Mouse (Mus musculus): ENCODE measurements around the gene Gm17124. TPM values are rescaled to one million over a fixed set of nuclear protein-coding genes. Genes with fewer than 3 reads are reported as not detected.

The Gm17124 gene
- not detected for total RNA-seq (2023)

DNA sequence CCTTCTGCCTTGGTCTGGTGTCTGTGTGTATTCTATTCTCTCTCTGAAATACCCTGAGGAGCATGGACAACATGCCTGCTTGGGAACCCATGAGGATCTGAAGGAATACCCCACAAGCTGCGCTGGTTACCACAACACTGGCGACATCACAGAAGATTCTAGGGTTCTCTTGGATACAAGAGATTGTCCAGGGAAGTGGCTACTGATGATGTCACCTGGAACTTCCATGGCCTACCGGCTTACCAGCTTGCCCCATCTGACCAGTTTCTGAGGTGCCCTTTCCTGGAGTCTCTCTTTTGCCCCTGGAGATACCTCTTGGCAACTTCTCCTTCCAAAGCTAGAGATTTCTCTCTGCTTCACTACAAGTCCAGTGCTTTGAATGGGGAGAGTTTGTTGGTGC, at the start of gene Gm17124:
Gm17124 (minus strand) TSS at position 101 of the 400 bp plus-strand sequence.

GRCm38 (mm10) chr14:42641817-42642216, 42.1 kb upstream of the Gm17124 start, which contains the start of gene Gm3633:
Gene Gm3633 (minus strand): TSS chr14:42641917.

Other genes starting within 250 kb of the Gm17124 start
- gene Gm8005, start 160.2 kb downstream of the Gm17124 start, total RNA-seq (2023): not detected
- not detected for gene Gm8011, start 136.0 kb downstream of the Gm17124 start, total RNA-seq (2023)
- gene Gm8020, start 97.5 kb downstream of the Gm17124 start, total RNA-seq (2023): not detected
- not detected for gene Gm8024, start 75.6 kb downstream of the Gm17124 start, total RNA-seq (2023)
- not detected for gene Gm3633, start 42.0 kb upstream of the Gm17124 start, total RNA-seq (2023)
- not detected for gene Gm10378, start 56.1 kb upstream of the Gm17124 start, total RNA-seq (2023)
- gene Gm3015, start 168.9 kb upstream of the Gm17124 start, total RNA-seq (2023): not detected
- gene Gm10377, start 198.1 kb upstream of the Gm17124 start, total RNA-seq (2023): not detected

All from neutrophil, adult 59 days (primary cell).